Comparison of ENCODE assay signal across 10 mouse cellular contexts in genomic region chr9:40350640-40351039, GRCm38 (mm10).
DNase-seq lines count a peak whose midpoint lies in the region; ATAC-seq lines count a peak whose summit lies in the region.
"Had no signal": no experiment of that assay in that cellular context is flagged by ENCODE, and none has a peak within 500 bp of the region (broad histone marks: within the 10 kb centered on the region; RNA-seq: fewer than 3 reads in every experiment).

No protein-coding gene starts in this region.

- no peak overlapping the region for H3K4me2 ChIP-seq in hindbrain, embryonic 13.5 days
- H3K4me2 ChIP-seq: embryonic facial prominence, embryonic 12.5 days; liver, embryonic 15.5 days had no signal

- H3K27me3 ChIP-seq in hindbrain, embryonic 10.5 days (ENCODE audit: insufficient read depth, poor library complexity, severe bottlenecking): no peaks in the 10 kb centered on the region
- H3K27me3 ChIP-seq in hindbrain, embryonic 13.5 days: no peaks in the 10 kb centered on the region
- H3K27me3 ChIP-seq: liver, embryonic 15.5 days had no signal

- H3K27ac ChIP-seq in hindbrain, embryonic 10.5 days: no peak overlapping the region
- H3K27ac ChIP-seq in hindbrain, embryonic 13.5 days: no peak overlapping the region
- H3K27ac ChIP-seq: embryonic facial prominence, embryonic 12.5 days; liver, embryonic 15.5 days had no signal

- H3K9me3 ChIP-seq in hindbrain, embryonic 10.5 days: 0 out of 2 replicates have a peak, but pooled peaks cover 2% of the 10 kb centered on the region
- no peaks in the 10 kb centered on the region for H3K9me3 ChIP-seq in hindbrain, embryonic 13.5 days
- H3K9me3 ChIP-seq: embryonic facial prominence, embryonic 12.5 days; liver, embryonic 15.5 days had no signal

- H3K4me3 ChIP-seq in hindbrain, embryonic 10.5 days: no peak overlapping the region
- H3K4me3 ChIP-seq in hindbrain, embryonic 13.5 days: no peak overlapping the region
- H3K4me3 ChIP-seq: embryonic facial prominence, embryonic 12.5 days; liver, embryonic 15.5 days had no signal

- H3K36me3 ChIP-seq in hindbrain, embryonic 10.5 days: no peaks in the 10 kb centered on the region
- no peaks in the 10 kb centered on the region for H3K36me3 ChIP-seq in hindbrain, embryonic 13.5 days
- H3K36me3 ChIP-seq: embryonic facial prominence, embryonic 12.5 days; liver, embryonic 15.5 days had no signal

- ATAC-seq in hindbrain, embryonic 13.5 days (ENCODE audit: low FRiP score): no peak

- H3K4me1 ChIP-seq in hindbrain, embryonic 10.5 days (replicated peaks): peaks cover 22% of the 10 kb centered on the region
- H3K4me1 ChIP-seq in hindbrain, embryonic 13.5 days (replicated peaks): peaks cover 18% of the 10 kb centered on the region
- H3K4me1 ChIP-seq: liver, embryonic 15.5 days had no signal

- H3K9ac ChIP-seq in hindbrain, embryonic 13.5 days: no peak overlapping the region
- H3K9ac ChIP-seq: embryonic facial prominence, embryonic 12.5 days; liver, embryonic 15.5 days had no signal

- DNase-seq in hindbrain, embryonic 10.5 days (ENCODE audit: low spot score): peak; percentile 37
- DNase-seq in A20 (ENCODE audit: low read depth, low spot score): peak; percentile 77
- DNase-seq in NIH3T3 (ENCODE audit: low read depth): peak; percentile 58
- peak; percentile 81 for DNase-seq in embryo, embryonic 10.5 days (ENCODE audit: low spot score)
- DNase-seq in large intestine, adult 2 months (ENCODE audit: low read depth, low spot score): peak; percentile 25
- peak; percentile 67 for DNase-seq in naive thymus-derived CD4-positive, alpha-beta T cell, adult 2 months (ENCODE audit: low read depth)
- DNase-seq in ovary, postnatal 36 days (ENCODE audit: low spot score): no peak

- 27% methylated on average over 7 of the region's 7 CpGs for WGBS in hindbrain, embryonic 10.5 days
- 25% methylated on average over 7 of the region's 7 CpGs for WGBS in hindbrain, embryonic 13.5 days
- WGBS in large intestine, adult 2 months: 16% methylated on average over 7 of the region's 7 CpGs
